Mouse (Mus musculus): ENCODE measurements at regions not wholly inside any gene's neighbourhood (a gene's known extent, or its start where the extent isn't known, plus 50 kb on each side); places are given as distances from the start of the nearest gene placed in this dataset.
A peak's percentile ranks its signal among the peaks of the same experiment; 100 is the strongest.

- ATAC-seq (ENCODE audit: insufficient read depth, low read depth) (no peak), DNase-seq (ENCODE audit: low spot score) (no peak)
- H3K4me2 ChIP-seq (ENCODE audit: low read depth, low read length) = no peak overlapping the region
- H3K36me3 ChIP-seq (replicated peaks; ENCODE audit: control insufficient read depth, insufficient read depth, low read length) = no peaks in the 10 kb centered on the region
- no peak overlapping the region for H3K4me3 ChIP-seq (ENCODE audit: low read depth, low read length)
- no peak overlapping the region for H3K9ac ChIP-seq (replicated peaks; ENCODE audit: low read depth, low read length)
- no peak overlapping the region for H3K27ac ChIP-seq (ENCODE audit: low read depth)
- H3K4me1 ChIP-seq (ENCODE audit: control insufficient read depth, insufficient read depth) = 0 out of 2 replicates have a peak, but pooled peaks cover 3% of the 10 kb centered on the region
- H3K9me3 ChIP-seq (replicated peaks; ENCODE audit: control insufficient read depth, low read length) = no peaks in the 10 kb centered on the region
- 68% methylated on average over 6 of the region's 6 CpGs for WGBS
- no peaks in the 10 kb centered on the region for H3K27me3 ChIP-seq (ENCODE audit: control insufficient read depth, insufficient read depth, low read length)
- TF ChIP-seq EP300 (IDR thresholded peaks at IDR 0.05; ENCODE audit: low read depth) (no peak), CTCF (IDR thresholded peaks at IDR 0.05; ENCODE audit: low read depth) (no peak)
Measured at GRCm38 (mm10) chr14:76799741-76800140, 236.8 kb upstream of the Ccdc122 start.

- TF ChIP-seq CTCF (IDR thresholded peaks at IDR 0.05; ENCODE audit: low read depth) (no peak), EP300 (IDR thresholded peaks at IDR 0.05; ENCODE audit: low read depth) (no peak)
- no peak overlapping the region for H3K27ac ChIP-seq (ENCODE audit: low read depth)
Measured at GRCm38 (mm10) chr14:76798925-76799428, 237.6 kb upstream of the Ccdc122 start.

GRCm38 (mm10) chr14:76798488-76798887 is 238.1 kb upstream of the Ccdc122 start:
- Histone ChIP-seq H3K9me3 (replicated peaks; ENCODE audit: control insufficient read depth, low read length) (no peaks in the 10 kb centered on the region), H3K4me2 (ENCODE audit: low read depth, low read length) (no peak overlapping the region), H3K36me3 (replicated peaks; ENCODE audit: control insufficient read depth, insufficient read depth, low read length) (no peaks in the 10 kb centered on the region), H3K27me3 (ENCODE audit: control insufficient read depth, insufficient read depth, low read length) (no peaks in the 10 kb centered on the region), H3K9ac (replicated peaks; ENCODE audit: low read depth, low read length) (no peak overlapping the region), H3K4me1 (ENCODE audit: control insufficient read depth, insufficient read depth) (no peaks in the 10 kb centered on the region), H3K4me3 (ENCODE audit: low read depth, low read length) (no peak overlapping the region), H3K27ac (ENCODE audit: low read depth) (no peak overlapping the region)
- ATAC-seq (ENCODE audit: insufficient read depth, low read depth) (no peak), DNase-seq (ENCODE audit: low spot score) (no peak)
- no peak for TF ChIP-seq EP300 (IDR thresholded peaks at IDR 0.05; ENCODE audit: low read depth)
- TF ChIP-seq CTCF (IDR thresholded peaks at IDR 0.05; ENCODE audit: low read depth) = no peak
- 62% methylated on average over 6 of the region's 6 CpGs for WGBS

More at GRCm38 (mm10) chr14:76798925-76799428, 237.6 kb upstream of the Ccdc122 start:
- Histone ChIP-seq H3K4me3 (ENCODE audit: low read depth, low read length) (no peak overlapping the region), H3K4me1 (ENCODE audit: control insufficient read depth, insufficient read depth) (0 out of 2 replicates have a peak, but pooled peaks cover 3% of the 10 kb centered on the region), H3K9ac (replicated peaks; ENCODE audit: low read depth, low read length) (no peak overlapping the region), H3K9me3 (replicated peaks; ENCODE audit: control insufficient read depth, low read length) (no peaks in the 10 kb centered on the region), H3K4me2 (ENCODE audit: low read depth, low read length) (no peak overlapping the region), H3K27me3 (ENCODE audit: control insufficient read depth, insufficient read depth, low read length) (no peaks in the 10 kb centered on the region), H3K36me3 (replicated peaks; ENCODE audit: control insufficient read depth, insufficient read depth, low read length) (no peaks in the 10 kb centered on the region)
- no peak for ATAC-seq (ENCODE audit: insufficient read depth, low read depth)
- no peak for DNase-seq (ENCODE audit: low spot score)
- 73% methylated on average over 8 of the region's 8 CpGs for WGBS

- Histone ChIP-seq H3K9ac (replicated peaks; ENCODE audit: low read depth, low read length) (no peak overlapping the region), H3K36me3 (replicated peaks; ENCODE audit: control insufficient read depth, insufficient read depth, low read length) (no peaks in the 10 kb centered on the region), H3K9me3 (replicated peaks; ENCODE audit: control insufficient read depth, low read length) (no peaks in the 10 kb centered on the region), H3K27me3 (ENCODE audit: control insufficient read depth, insufficient read depth, low read length) (no peaks in the 10 kb centered on the region), H3K27ac (ENCODE audit: low read depth) (peak overlapping the region; percentile 20; the same call in 1 of the 2 replicates), H3K4me2 (ENCODE audit: low read depth, low read length) (no peak overlapping the region), H3K4me3 (ENCODE audit: low read depth, low read length) (no peak overlapping the region), H3K4me1 (ENCODE audit: control insufficient read depth, insufficient read depth) (no peaks in the 10 kb centered on the region)
- no peak for TF ChIP-seq EP300 (IDR thresholded peaks at IDR 0.05; ENCODE audit: low read depth)
- TF ChIP-seq CTCF (IDR thresholded peaks at IDR 0.05; ENCODE audit: low read depth) = no peak
- no peak for DNase-seq (ENCODE audit: low spot score)
- 39% methylated on average over 6 of the region's 6 CpGs for WGBS
- ATAC-seq (ENCODE audit: insufficient read depth, low read depth) = no peak
Measured at GRCm38 (mm10) chr14:76797518-76797917, 239.1 kb upstream of the Ccdc122 start.

- H3K9me3 ChIP-seq (replicated peaks; ENCODE audit: control insufficient read depth, low read length) = no peaks in the 10 kb centered on the region
- no peak for DNase-seq (ENCODE audit: low spot score)
- no peaks in the 10 kb centered on the region for H3K27me3 ChIP-seq (ENCODE audit: control insufficient read depth, insufficient read depth, low read length)
- H3K4me2 ChIP-seq (ENCODE audit: low read depth, low read length) = no peak overlapping the region
- WGBS = 48% methylated on average over 6 of the region's 6 CpGs
- no peaks in the 10 kb centered on the region for H3K36me3 ChIP-seq (replicated peaks; ENCODE audit: control insufficient read depth, insufficient read depth, low read length)
- TF ChIP-seq EP300 (IDR thresholded peaks at IDR 0.05; ENCODE audit: low read depth) (no peak), CTCF (IDR thresholded peaks at IDR 0.05; ENCODE audit: low read depth) (no peak)
- ATAC-seq (ENCODE audit: insufficient read depth, low read depth) = peak; percentile 17; the same call in 1 of the 2 replicates
- H3K4me3 ChIP-seq (ENCODE audit: low read depth, low read length) = no peak overlapping the region
- no peak overlapping the region for H3K9ac ChIP-seq (replicated peaks; ENCODE audit: low read depth, low read length)
- peaks cover 5% of the 10 kb centered on the region; the same call in 1 of the 2 replicates for H3K4me1 ChIP-seq (ENCODE audit: control insufficient read depth, insufficient read depth)
- H3K27ac ChIP-seq (ENCODE audit: low read depth) = no peak overlapping the region
Measured at GRCm38 (mm10) chr14:76791811-76792571, 235.3 kb upstream of the Serp2 start.
